Mouse (Mus musculus) ES-Bruce4 (cell line): ENCODE measurements around the gene Fgfr2. TPM values are rescaled to one million over a fixed set of nuclear protein-coding genes. Genes with fewer than 3 reads are reported as not detected.

Source experiments
- H3K27ac ChIP-seq: 2 replicates; pipeline ENCODE4 v1.5.1; 2012; ENCODE audit warnings: low read length, inconsistent platforms; ENCODE audit not compliant: insufficient read depth
- H3K27me3 ChIP-seq: 2 replicates; pipeline ENCODE4 v1.6.1; 2012; ENCODE audit warnings: mild to moderate bottlenecking, low read length, inconsistent platforms; ENCODE audit not compliant: control insufficient read depth, poor library complexity, insufficient read depth, severe bottlenecking
- H3K36me3 ChIP-seq: 2 replicates; pipeline ENCODE4 v1.6.1; 2012; ENCODE audit warnings: inconsistent platforms, mild to moderate bottlenecking, low read length, moderate library complexity; ENCODE audit not compliant: control insufficient read depth, poor library complexity, insufficient read depth, severe bottlenecking
- H3K4me1 ChIP-seq: one replicate; pipeline ENCODE4 v1.8.1; 2011; ENCODE audit warnings: low read length; ENCODE audit not compliant: control insufficient read depth, insufficient read depth
- H3K4me3 ChIP-seq: 2 replicates; pipeline ENCODE4 v1.5.1; 2011; ENCODE audit warnings: low read depth, mild to moderate bottlenecking, low read length
- H3K9ac ChIP-seq: 2 replicates; pipeline ENCODE4 v1.6.1; 2012; ENCODE audit warnings: low read depth, mild to moderate bottlenecking, inconsistent platforms; ENCODE audit not compliant: poor library complexity, severe bottlenecking
- H3K9me3 ChIP-seq: replicated peaks from 2 replicates; pipeline ENCODE4 v1.6.1; 2012; ENCODE audit warnings: mild to moderate bottlenecking, low read length, inconsistent platforms; ENCODE audit not compliant: control insufficient read depth, poor library complexity, insufficient read depth, severe bottlenecking
- CTCF ChIP-seq: IDR thresholded peaks from one replicate; pipeline ENCODE4 v1.8.1; 2011; ENCODE audit warnings: low read depth, low read length
- EP300 ChIP-seq: IDR thresholded peaks from 2 replicates; pipeline ENCODE4 v1.6.1; 2011; ENCODE audit warnings: low read depth, low read length; ENCODE audit not compliant: insufficient read depth
- POLR2A ChIP-seq: IDR thresholded peaks from one replicate; pipeline ENCODE4 v1.8.1; 2011; ENCODE audit warnings: low read length; ENCODE audit not compliant: insufficient read depth
- polyA plus RNA-seq: library from polyadenylated mRNA; stranded (reverse); fragments of >200 nt; gene quantifications from 2 replicates; pipeline ENCODE4 v1.2.4, GENCODE M21; 2011; ENCODE audit warnings: low read depth; ENCODE audit not compliant: missing spikeins, insufficient read depth, insufficient read length

Gene Fgfr2
- polyA plus RNA-seq, 1 experiment, result 34.8 TPM

- Histone ChIP-seq H3K9me3 (no peaks in the 10 kb centered on the region), H3K4me1 (no peaks in the 10 kb centered on the region), H3K4me3 (no peak overlapping the region), H3K27me3 (no peaks in the 10 kb centered on the region), H3K36me3 (no peaks in the 10 kb centered on the region), H3K27ac (no peak overlapping the region), H3K9ac (no peak overlapping the region)
- no peak for TF ChIP-seq EP300
- no peak for TF ChIP-seq CTCF
- TF ChIP-seq POLR2A, result no peak
These were observed 697.1 kb downstream of the Fgfr2 start for GRCm38 (mm10) chr7:132426069-132426468.

GRCm38 (mm10) chr7:132425364-132425999 is 697.7 kb downstream of the Fgfr2 start:
- Histone ChIP-seq H3K36me3 (no peaks in the 10 kb centered on the region), H3K27ac (no peak overlapping the region)
- TF ChIP-seq POLR2A (no peak), EP300 (no peak), CTCF (no peak)

GRCm38 (mm10) chr7:132423570-132423969 is 699.6 kb downstream of the Fgfr2 start:
- Histone ChIP-seq H3K4me3 (no peak overlapping the region), H3K9me3 (no peaks in the 10 kb centered on the region), H3K4me1 (no peaks in the 10 kb centered on the region), H3K9ac (no peak overlapping the region), H3K36me3 (no peaks in the 10 kb centered on the region), H3K27ac (no peak overlapping the region), H3K27me3 (no peaks in the 10 kb centered on the region)
- TF ChIP-seq POLR2A (no peak), CTCF (no peak), EP300 (no peak)

More at GRCm38 (mm10) chr7:132425364-132425999, 697.7 kb downstream of the Fgfr2 start:
- no peak overlapping the region for H3K4me3 ChIP-seq
- H3K27me3 ChIP-seq, result no peaks in the 10 kb centered on the region
- H3K9ac ChIP-seq, result no peak overlapping the region
- no peaks in the 10 kb centered on the region for H3K4me1 ChIP-seq
- H3K9me3 ChIP-seq, result no peaks in the 10 kb centered on the region

GRCm38 (mm10) chr7:132419378-132420255 is 703.5 kb downstream of the Fgfr2 start:
- TF ChIP-seq EP300, result no peak
- no peaks in the 10 kb centered on the region for H3K36me3 ChIP-seq
- H3K27me3 ChIP-seq, result no peaks in the 10 kb centered on the region
- H3K4me1 ChIP-seq, result no peaks in the 10 kb centered on the region
- no peak overlapping the region for H3K4me3 ChIP-seq
- H3K9ac ChIP-seq, result no peak overlapping the region
- H3K27ac ChIP-seq, result no peak overlapping the region
- H3K9me3 ChIP-seq, result no peaks in the 10 kb centered on the region

DNA sequence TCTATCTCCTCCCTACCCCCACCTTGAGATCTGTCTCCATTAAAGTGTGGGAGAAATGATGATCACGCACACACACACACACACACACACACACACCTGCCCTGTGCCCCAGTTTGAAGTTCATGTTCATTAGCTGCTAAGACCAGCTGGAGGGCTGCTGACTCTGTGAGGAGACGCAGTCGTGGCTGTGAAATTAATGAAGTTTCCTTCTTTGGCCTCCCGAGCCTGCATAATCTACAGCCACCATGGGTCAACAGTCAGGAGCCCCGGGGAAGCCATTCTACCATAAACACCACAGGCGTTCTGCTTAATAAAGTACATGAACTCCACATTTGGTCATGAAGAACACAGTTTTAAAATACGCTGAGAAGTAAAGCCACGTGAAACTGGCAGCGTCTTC is 706.3 kb downstream of the Fgfr2 start:
- no peaks in the 10 kb centered on the region for H3K27me3 ChIP-seq
- H3K4me1 ChIP-seq, result no peaks in the 10 kb centered on the region
- TF ChIP-seq EP300 (no peak), POLR2A (no peak), CTCF (no peak)

GRCm38 (mm10) chr7:132415866-132416265 is 707.3 kb downstream of the Fgfr2 start:
- Histone ChIP-seq H3K27ac (no peak overlapping the region), H3K9me3 (no peaks in the 10 kb centered on the region), H3K36me3 (no peaks in the 10 kb centered on the region), H3K4me3 (no peak overlapping the region), H3K27me3 (no peaks in the 10 kb centered on the region), H3K4me1 (no peaks in the 10 kb centered on the region), H3K9ac (no peak overlapping the region)
- TF ChIP-seq CTCF, result no peak
- no peak for TF ChIP-seq EP300

More for the DNA sequence above, 706.3 kb downstream of the Fgfr2 start:
- H3K9me3 ChIP-seq, result no peaks in the 10 kb centered on the region
- H3K27ac ChIP-seq, result no peak overlapping the region
- H3K9ac ChIP-seq, result no peak overlapping the region
- H3K4me3 ChIP-seq, result no peak overlapping the region
- H3K36me3 ChIP-seq, result no peaks in the 10 kb centered on the region
